Mouse (Mus musculus) limb, embryonic 15.5 days (tissue): ENCODE data around the gene Ubd. TPM values are rescaled to one million over a fixed set of nuclear protein-coding genes. Genes with fewer than 3 reads are reported as not detected.
"Not testable (repeated sequence)": the region's sequence is repeated elsewhere in the genome, so short reads cannot be mapped to it uniquely, and the experiment has no call there.

Experiments used
- ATAC-seq: fragments of 200-750 bp; cut with Nextera tagmentation; 2 replicates; pipeline ENCODE4 v1.8.0; 2017; ENCODE audit warnings: low read depth, moderate TSS enrichment; ENCODE audit not compliant: insufficient number of reproducible peaks, low FRiP score, low TSS enrichment
- H3K27ac ChIP-seq: fragments of 300-500 bp; sonication (generic); 2 replicates; pipeline ENCODE4 v1.5.1; 2015; ENCODE audit warnings: moderate library complexity, mild to moderate bottlenecking, inconsistent platforms
- H3K27me3 ChIP-seq: fragments of 300-500 bp; sonication (generic); 2 replicates; pipeline ENCODE4 v1.6.1; 2015; ENCODE audit warnings: inconsistent platforms
- H3K36me3 ChIP-seq: fragments of 300-500 bp; sonication (generic); 2 replicates; pipeline ENCODE4 v1.6.1; 2015; ENCODE audit warnings: inconsistent platforms
- H3K4me1 ChIP-seq: fragments of 300-500 bp; sonication (generic); 2 replicates; pipeline ENCODE4 v1.6.1; 2015; ENCODE audit warnings: inconsistent platforms
- H3K4me2 ChIP-seq: fragments of 300-500 bp; sonication (generic); 2 replicates; pipeline ENCODE4 v1.6.1; 2015; ENCODE audit warnings: mild to moderate bottlenecking, inconsistent platforms
- H3K4me3 ChIP-seq: fragments of 300-500 bp; sonication (generic); 2 replicates; pipeline ENCODE4 v1.5.1; 2015; ENCODE audit warnings: mild to moderate bottlenecking, inconsistent platforms
- H3K9ac ChIP-seq: fragments of 300-500 bp; sonication (generic); 2 replicates; pipeline ENCODE4 v1.6.1; 2015; ENCODE audit warnings: inconsistent platforms
- H3K9me3 ChIP-seq: fragments of 300-500 bp; sonication (generic); 2 replicates; pipeline ENCODE4 v1.6.1; 2016; ENCODE audit warnings: inconsistent platforms
- WGBS: fragments of 180-500 bp; shearing (Covaris S2); methylation state at CpG from one replicate; pipeline ENCODE4 v1.1.7; 2015; 5-methylcytosine and 5-hydroxymethylcytosine counted together
- polyA plus RNA-seq: library from polyadenylated mRNA; unstranded; fragments of >200 nt; fragmentation: Nextera tagmentation; extraction: Ambion mirVana; gene quantifications from 2 replicates; pipeline ENCODE4 v1.2.1, GENCODE M21; 2015

Ubd gene
- polyA plus RNA-seq, 1 experiment from 2014 or later: not detected

DNA sequence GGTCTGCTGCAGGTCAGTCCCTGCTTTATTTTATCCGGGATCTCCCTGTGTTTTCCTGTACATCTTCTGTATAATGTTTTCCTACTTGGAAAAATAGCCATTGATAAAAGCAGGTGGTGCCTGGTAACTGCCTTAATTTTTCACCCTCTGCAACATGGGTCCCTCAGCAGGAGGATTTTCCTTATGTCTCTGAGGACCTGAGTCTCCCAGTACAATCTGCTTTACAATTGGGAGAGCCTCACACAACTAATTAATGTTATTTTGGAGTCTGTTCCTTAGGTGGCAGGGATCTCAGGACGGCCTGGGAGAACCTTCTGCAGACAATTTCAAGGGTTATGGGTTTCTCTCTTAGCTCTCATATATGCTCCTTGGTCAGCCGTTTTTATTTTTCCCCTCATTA is 19.3 kb downstream of the Ubd start, which contains the start of gene Olfr95:
Gene Olfr95, minus strand, starts transcription at position 101 of the 400 bp plus-strand sequence.
- Histone ChIP-seq H3K4me3 (no peak within 1 kb of the TSS), H3K4me2 (no peak within 1 kb of the TSS), H3K9ac (no peak within 1 kb of the TSS), H3K36me3 (no peaks in the 10 kb centered on the region), H3K4me1 (peaks cover 5% of the 10 kb centered on the region; the same call in 1 of the 2 replicates), H3K27ac (no peak within 1 kb of the TSS), H3K9me3 (0 out of 2 replicates have a peak, but pooled peaks cover 3% of the 10 kb centered on the region), H3K27me3 (peaks cover 15% of the 10 kb centered on the region)
- whole genome bisulfite sequencing: 65% methylated on average over 3 of the region's 3 CpGs
- ATAC-seq: no peak

GRCm38 (mm10) chr17:37218486-37218885 is 24.8 kb downstream of the Ubd start:
- no peak overlapping the region for H3K4me3 ChIP-seq
- no peaks in the 10 kb centered on the region for H3K36me3 ChIP-seq
- WGBS: 76% methylated on average over 3 of the region's 3 CpGs

DNA sequence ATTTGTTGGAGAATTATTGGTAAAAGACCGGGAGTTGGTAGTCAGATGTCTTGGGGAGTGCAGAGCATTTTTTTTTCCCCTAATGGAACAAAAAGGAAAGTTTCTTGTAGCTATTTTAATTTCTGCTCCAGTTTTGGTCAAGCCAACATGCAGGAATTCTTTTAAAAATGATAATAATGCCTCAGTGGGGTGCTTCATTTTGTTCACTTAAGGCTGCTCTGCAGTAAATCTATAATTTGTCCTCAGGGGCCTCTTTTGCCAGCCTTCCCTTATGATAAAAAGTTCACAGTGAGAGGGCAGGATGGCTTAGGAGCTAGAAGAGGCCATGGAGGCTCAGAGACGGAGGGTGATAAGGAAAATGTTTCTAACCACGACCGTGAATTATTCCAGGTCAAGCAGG is 26.2 kb downstream of the Ubd start, which contains the start of gene Olfr96:
Gene Olfr96, plus strand, starts transcription at position 301 of the 400 bp plus-strand sequence.
- Histone ChIP-seq H3K9ac (no peak within 1 kb of the TSS), H3K4me3 (no peak within 1 kb of the TSS), H3K4me2 (no peak within 1 kb of the TSS), H3K36me3 (no peaks in the 10 kb centered on the region), H3K27ac (no peak within 1 kb of the TSS), H3K27me3 (no peaks in the 10 kb centered on the region), H3K9me3 (0 out of 2 replicates have a peak, but pooled peaks cover 3% of the 10 kb centered on the region), H3K4me1 (no peaks in the 10 kb centered on the region)
- WGBS: 54% methylated on average over 4 of the region's 4 CpGs
- no peak for ATAC-seq

More at GRCm38 (mm10) chr17:37218486-37218885, 24.8 kb downstream of the Ubd start:
- Histone ChIP-seq H3K27me3 (no peaks in the 10 kb centered on the region), H3K9ac (no peak overlapping the region), H3K27ac (no peak overlapping the region), H3K4me2 (no peak overlapping the region), H3K9me3 (0 out of 2 replicates have a peak, but pooled peaks cover 3% of the 10 kb centered on the region), H3K4me1 (no peaks in the 10 kb centered on the region)
- ATAC-seq: no peak

DNA sequence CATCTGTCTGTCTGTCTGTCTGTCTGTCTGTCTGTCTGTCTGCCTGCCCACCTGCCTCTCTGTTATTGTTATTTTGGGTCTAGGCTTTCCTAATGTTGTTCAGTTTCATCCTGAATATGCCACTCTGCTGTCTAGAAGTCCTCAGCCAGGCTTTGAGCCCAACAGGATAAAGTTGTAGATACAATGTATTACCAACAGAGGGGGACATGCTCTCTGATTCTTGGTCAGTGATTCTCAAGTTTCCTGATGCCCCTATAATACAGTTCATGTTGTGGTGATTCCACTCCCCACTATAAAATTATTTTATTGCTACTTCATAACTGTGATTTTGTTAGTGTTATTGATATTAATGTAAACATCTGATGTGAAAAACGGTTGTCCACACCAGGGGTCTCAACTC is 28.2 kb downstream of the Ubd start:
- H3K4me2 ChIP-seq: no peak overlapping the region
- H3K27me3 ChIP-seq: no peaks in the 10 kb centered on the region
- H3K27ac ChIP-seq: no peak overlapping the region
- H3K4me3 ChIP-seq: no peak overlapping the region
- 0 out of 2 replicates have a peak, but pooled peaks cover 3% of the 10 kb centered on the region for H3K9me3 ChIP-seq
- H3K9ac ChIP-seq: no peak overlapping the region
- H3K36me3 ChIP-seq: no peaks in the 10 kb centered on the region
- no peak for ATAC-seq
- H3K4me1 ChIP-seq: no peaks in the 10 kb centered on the region
- 48% methylated on average over 1 of the region's 1 CpGs for WGBS

GRCm38 (mm10) chr17:37237230-37237629 is 43.5 kb downstream of the Ubd start, which contains the start of gene Olfr97:
TSS of gene Olfr97 (minus strand) at chr17:37237330.
- H3K27ac ChIP-seq, H3K9me3 ChIP-seq, H3K4me3 ChIP-seq, ATAC-seq, H3K9ac ChIP-seq, H3K27me3 ChIP-seq, H3K4me2 ChIP-seq, H3K36me3 ChIP-seq, H3K4me1 ChIP-seq: not testable (repeated sequence)
- 88% methylated on average over 2 of the region's 2 CpGs for WGBS

- WGBS: 54% methylated on average over 3 of the region's 3 CpGs
- H3K9ac ChIP-seq: no peak overlapping the region
- no peaks in the 10 kb centered on the region for H3K4me1 ChIP-seq
- no peaks in the 10 kb centered on the region for H3K27me3 ChIP-seq
- no peak overlapping the region for H3K4me2 ChIP-seq
- H3K36me3 ChIP-seq: no peaks in the 10 kb centered on the region
- no peak overlapping the region for H3K27ac ChIP-seq
- no peaks in the 10 kb centered on the region for H3K9me3 ChIP-seq
- no peak overlapping the region for H3K4me3 ChIP-seq
- ATAC-seq: no peak
Measured at GRCm38 (mm10) chr17:37242198-37242597, 48.5 kb downstream of the Ubd start.

Other genes starting within 250 kb of the Ubd start
- gene Ppp1r11, start 242.2 kb upstream of the Ubd start, polyA plus RNA-seq: 106 and 112 TPM in 2 replicates
- gene Znrd1, start 235.3 kb upstream of the Ubd start, polyA plus RNA-seq: 83.5 and 97.9 TPM in 2 replicates
- gene Znrd1as, start 235.3 kb upstream of the Ubd start, polyA plus RNA-seq: 5.5 and 5.9 TPM in 2 replicates
- 0.18 and 0.21 TPM in 2 replicates for gene 2410137M14Rik, start 212.7 kb upstream of the Ubd start, polyA plus RNA-seq
- gene H2-M5, start 204.4 kb upstream of the Ubd start, polyA plus RNA-seq: 0.87 and 0.88 TPM in 2 replicates
- gene Zfp57, start 192.7 kb upstream of the Ubd start, polyA plus RNA-seq: 64.4 and 72.9 TPM in 2 replicates
- gene Mog, start 170.5 kb upstream of the Ubd start, polyA plus RNA-seq: 0.14 TPM in 1 of 2 replicates, not detected in the other
- 8.1 and 8.7 TPM in 2 replicates for gene Gabbr1, start 147.9 kb upstream of the Ubd start, polyA plus RNA-seq
- gene Olfr90, start 105.4 kb upstream of the Ubd start, polyA plus RNA-seq: not detected in 2 replicates
- not detected in 2 replicates for gene Olfr91, start 95.6 kb upstream of the Ubd start, polyA plus RNA-seq
- not detected in 2 replicates for gene Olfr92, start 73.8 kb upstream of the Ubd start, polyA plus RNA-seq
- not detected in 2 replicates for gene Olfr93, start 32.4 kb upstream of the Ubd start, polyA plus RNA-seq
- gene Olfr94, start 7.1 kb downstream of the Ubd start, polyA plus RNA-seq: 0.12 and 0.14 TPM in 2 replicates
- gene Olfr95, start 19.2 kb downstream of the Ubd start, polyA plus RNA-seq: not detected in 2 replicates
- gene Olfr96, start 26.3 kb downstream of the Ubd start, polyA plus RNA-seq: not detected in 2 replicates
- gene Olfr97, start 43.4 kb downstream of the Ubd start, polyA plus RNA-seq: not detected in 2 replicates
- not detected in 2 replicates for gene Olfr98, start 69.9 kb downstream of the Ubd start, polyA plus RNA-seq
- gene H2-M3, start 76.3 kb downstream of the Ubd start, polyA plus RNA-seq: 1.9 and 3.3 TPM in 2 replicates
- gene Olfr99, start 89.6 kb downstream of the Ubd start, polyA plus RNA-seq: not detected in 2 replicates
- gene Olfr101, start 110.4 kb downstream of the Ubd start, polyA plus RNA-seq: not detected in 2 replicates
- gene Olfr102, start 123.2 kb downstream of the Ubd start, polyA plus RNA-seq: not detected in 2 replicates
- gene Olfr103, start 145.8 kb downstream of the Ubd start, polyA plus RNA-seq: not detected in 2 replicates
- not detected in 2 replicates for gene Olfr104-ps, start 165.7 kb downstream of the Ubd start, polyA plus RNA-seq
- not detected in 2 replicates for gene Olfr105-ps, start 185.1 kb downstream of the Ubd start, polyA plus RNA-seq
- not detected in 2 replicates for gene Olfr106-ps, start 196.5 kb downstream of the Ubd start, polyA plus RNA-seq
- not detected in 2 replicates for gene Olfr107, start 205.3 kb downstream of the Ubd start, polyA plus RNA-seq